Mouse (Mus musculus): ENCODE data around the gene Tenm2. TPM values are rescaled to one million over a fixed set of nuclear protein-coding genes. Genes with fewer than 3 reads are reported as not detected.
A peak's percentile ranks its signal among the peaks of the same experiment; 100 is the strongest.

Gene Tenm2
- polyA plus RNA-seq, 1 experiment from 2014 or later, result 0.95 TPM

DNA sequence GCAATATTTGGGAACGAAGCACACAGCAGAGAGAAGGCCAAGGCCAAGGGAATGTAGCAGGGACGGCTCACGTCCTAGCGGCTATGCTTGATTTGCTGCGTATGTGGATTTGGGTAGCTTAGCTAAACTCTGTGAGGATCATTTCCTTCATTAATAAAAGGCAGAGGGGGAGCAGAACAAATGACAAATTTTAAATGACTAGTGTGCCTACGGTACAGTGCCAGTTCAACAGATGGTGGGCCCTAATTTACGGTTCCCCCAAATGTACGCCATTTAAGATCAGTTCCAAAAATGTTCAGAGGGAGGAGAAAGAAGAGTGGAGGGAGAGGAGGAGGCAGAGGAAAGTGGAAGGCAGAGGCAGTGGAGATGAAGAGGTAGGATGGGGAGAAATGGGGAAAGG lies 873.2 kb downstream of the Tenm2 start:
- WGBS, result 79% methylated on average over 8 of the region's 8 CpGs
- Histone ChIP-seq H3K36me3 (ENCODE audit: control insufficient read depth, insufficient read depth, low read length) (no peaks in the 10 kb centered on the region), H3K4me3 (ENCODE audit: low read length) (no peak overlapping the region), H3K4me1 (ENCODE audit: control insufficient read depth, insufficient read depth, low read length) (no peaks in the 10 kb centered on the region), H3K27me3 (ENCODE audit: control insufficient read depth, insufficient read depth, low read length) (no peaks in the 10 kb centered on the region), H3K9me3 (ENCODE audit: control insufficient read depth, low read length) (no peaks in the 10 kb centered on the region), H3K27ac (ENCODE audit: low read depth, low read length) (no peak overlapping the region), H3K9ac (ENCODE audit: low read depth, low read length) (no peak overlapping the region), H3K4me2 (replicated peaks; ENCODE audit: low read depth, low read length) (no peak overlapping the region)
- no peak for ATAC-seq (ENCODE audit: low FRiP score, low TSS enrichment)

DNA sequence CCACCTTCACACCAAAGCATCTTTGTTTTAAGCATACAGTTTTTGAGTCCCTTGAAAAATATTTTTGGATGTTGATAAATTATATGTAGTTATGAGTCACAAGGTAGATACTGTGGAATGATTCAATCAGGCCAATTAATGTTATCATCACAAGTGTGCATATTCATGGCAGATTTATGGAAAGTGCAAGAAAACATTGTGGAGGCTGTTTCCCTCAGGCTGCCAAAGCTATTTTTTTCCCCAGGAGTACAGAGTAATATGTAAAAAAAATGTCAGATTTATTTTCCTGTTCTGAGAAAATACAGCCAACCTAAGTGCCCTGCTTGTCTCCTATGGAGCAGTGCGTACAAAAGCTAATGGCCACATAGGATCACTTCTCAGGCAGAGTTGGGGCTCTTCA lies 882.5 kb downstream of the Tenm2 start:
- no peak for ATAC-seq (ENCODE audit: low FRiP score, low TSS enrichment)
- WGBS, result 62% methylated on average over 1 of the region's 1 CpGs
- Histone ChIP-seq H3K4me1 (ENCODE audit: control insufficient read depth, insufficient read depth, low read length) (no peaks in the 10 kb centered on the region), H3K27me3 (ENCODE audit: control insufficient read depth, insufficient read depth, low read length) (no peaks in the 10 kb centered on the region), H3K27ac (ENCODE audit: low read depth, low read length) (no peak overlapping the region), H3K4me2 (replicated peaks; ENCODE audit: low read depth, low read length) (no peak overlapping the region), H3K4me3 (ENCODE audit: low read length) (no peak overlapping the region), H3K9ac (ENCODE audit: low read depth, low read length) (no peak overlapping the region), H3K36me3 (ENCODE audit: control insufficient read depth, insufficient read depth, low read length) (no peaks in the 10 kb centered on the region), H3K9me3 (ENCODE audit: control insufficient read depth, low read length) (no peaks in the 10 kb centered on the region)

DNA sequence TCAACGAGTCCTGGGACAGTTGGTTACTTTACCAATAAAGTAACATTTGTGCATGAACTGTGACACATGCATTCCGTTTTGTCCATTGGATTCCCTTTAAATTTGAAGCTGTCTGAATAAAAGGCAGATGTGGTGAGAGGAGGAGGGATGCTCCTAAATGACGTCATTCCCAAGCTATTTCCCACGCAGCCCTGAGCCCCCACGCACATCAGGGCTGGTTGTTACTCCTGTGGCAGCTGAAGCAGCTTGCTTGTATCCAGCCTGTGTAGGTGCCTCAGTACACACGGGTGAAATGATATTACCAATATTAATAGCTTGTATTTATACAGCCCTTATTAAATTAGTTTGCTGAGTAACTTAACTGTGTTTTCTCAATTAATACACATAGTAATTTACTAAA lies 884.0 kb downstream of the Tenm2 start:
- Histone ChIP-seq H3K9ac (ENCODE audit: low read depth, low read length) (no peak overlapping the region), H3K9me3 (ENCODE audit: control insufficient read depth, low read length) (no peaks in the 10 kb centered on the region), H3K4me3 (ENCODE audit: low read length) (no peak overlapping the region), H3K4me2 (replicated peaks; ENCODE audit: low read depth, low read length) (no peak overlapping the region), H3K27ac (ENCODE audit: low read depth, low read length) (no peak overlapping the region), H3K36me3 (ENCODE audit: control insufficient read depth, insufficient read depth, low read length) (no peaks in the 10 kb centered on the region), H3K27me3 (ENCODE audit: control insufficient read depth, insufficient read depth, low read length) (no peaks in the 10 kb centered on the region), H3K4me1 (ENCODE audit: control insufficient read depth, insufficient read depth, low read length) (no peaks in the 10 kb centered on the region)
- no peak for ATAC-seq (ENCODE audit: low FRiP score, low TSS enrichment)
- WGBS, result 42% methylated on average over 6 of the region's 6 CpGs

DNA sequence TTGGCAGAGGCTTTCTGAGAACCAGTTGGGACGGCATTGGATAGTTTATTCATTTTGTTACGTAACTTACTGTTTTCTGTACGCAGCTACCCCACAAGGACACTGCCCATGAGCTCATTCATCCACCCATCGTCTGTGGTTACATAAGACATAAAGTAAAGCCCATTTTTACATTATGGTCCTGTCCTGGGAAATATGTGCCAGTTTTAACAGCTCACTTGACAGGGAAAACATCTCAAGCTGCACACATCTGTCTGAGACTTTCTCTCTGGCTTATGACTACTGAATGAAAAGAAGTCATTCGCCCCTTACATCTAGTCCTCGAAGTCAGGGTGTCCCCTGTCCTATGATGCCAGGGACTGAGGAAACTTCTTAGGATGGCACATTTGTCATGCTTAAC lies 884.4 kb downstream of the Tenm2 start:
- 89% methylated on average over 6 of the region's 6 CpGs for WGBS
- H3K9ac ChIP-seq (ENCODE audit: low read depth, low read length), result no peak overlapping the region
- no peaks in the 10 kb centered on the region for H3K36me3 ChIP-seq (ENCODE audit: control insufficient read depth, insufficient read depth, low read length)
- no peak overlapping the region for H3K27ac ChIP-seq (ENCODE audit: low read depth, low read length)
- no peaks in the 10 kb centered on the region for H3K27me3 ChIP-seq (ENCODE audit: control insufficient read depth, insufficient read depth, low read length)
- no peaks in the 10 kb centered on the region for H3K9me3 ChIP-seq (ENCODE audit: control insufficient read depth, low read length)
- H3K4me2 ChIP-seq (replicated peaks; ENCODE audit: low read depth, low read length), result no peak overlapping the region
- no peak overlapping the region for H3K4me3 ChIP-seq (ENCODE audit: low read length)
- no peaks in the 10 kb centered on the region for H3K4me1 ChIP-seq (ENCODE audit: control insufficient read depth, insufficient read depth, low read length)
- ATAC-seq (ENCODE audit: low FRiP score, low TSS enrichment), result no peak

DNA sequence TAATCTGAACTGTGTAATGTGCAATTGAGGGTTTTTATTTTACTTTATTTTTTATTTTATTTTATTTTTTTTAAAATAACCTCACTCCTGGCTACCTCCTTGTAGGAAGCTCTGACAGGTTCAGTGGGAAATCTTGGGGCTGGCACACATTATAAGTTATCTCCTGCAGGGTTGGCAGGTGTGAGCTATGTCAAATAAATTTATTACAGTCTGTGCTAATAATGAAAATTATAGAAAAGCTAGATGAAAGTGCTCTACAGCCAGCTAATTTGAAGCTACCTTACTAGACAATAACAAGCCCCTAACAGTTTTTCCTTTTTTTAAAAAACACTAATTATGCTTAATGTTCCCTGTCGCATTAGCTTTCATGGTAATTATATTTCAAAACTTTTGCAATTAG lies 885.5 kb downstream of the Tenm2 start:
- H3K4me1 ChIP-seq (ENCODE audit: control insufficient read depth, insufficient read depth, low read length), result no peaks in the 10 kb centered on the region
- H3K9me3 ChIP-seq (ENCODE audit: control insufficient read depth, low read length), result no peaks in the 10 kb centered on the region
- no peak overlapping the region for H3K4me2 ChIP-seq (replicated peaks; ENCODE audit: low read depth, low read length)
- ATAC-seq (ENCODE audit: low FRiP score, low TSS enrichment), result no peak
- H3K9ac ChIP-seq (ENCODE audit: low read depth, low read length), result no peak overlapping the region
- H3K27me3 ChIP-seq (ENCODE audit: control insufficient read depth, insufficient read depth, low read length), result no peaks in the 10 kb centered on the region
- no peak overlapping the region for H3K4me3 ChIP-seq (ENCODE audit: low read length)
- no peak overlapping the region for H3K27ac ChIP-seq (ENCODE audit: low read depth, low read length)
- H3K36me3 ChIP-seq (ENCODE audit: control insufficient read depth, insufficient read depth, low read length), result no peaks in the 10 kb centered on the region
- 88% methylated on average over 1 of the region's 1 CpGs for WGBS

DNA sequence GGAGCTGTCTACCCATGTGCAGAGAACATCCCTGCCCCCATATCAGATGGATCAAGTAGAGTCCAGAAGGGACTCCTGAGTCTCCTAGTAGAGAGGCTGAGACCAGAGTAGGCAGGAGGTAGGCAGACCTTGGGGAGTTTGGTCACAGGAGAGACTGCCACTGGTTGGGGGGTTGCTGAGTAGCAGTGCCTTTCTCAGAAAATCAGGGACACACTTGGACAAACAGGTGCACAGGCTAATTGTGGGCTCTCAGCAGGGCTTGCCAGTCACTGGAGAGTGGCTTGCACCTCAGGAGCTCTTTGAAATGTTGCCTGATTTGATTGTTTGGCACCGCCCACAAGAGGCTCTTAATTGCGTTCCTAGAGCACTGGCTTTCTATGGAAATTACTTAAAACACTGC lies 885.9 kb downstream of the Tenm2 start:
- 0 out of 2 replicates have a peak, but pooled peaks have one; percentile 16 for ATAC-seq (ENCODE audit: low FRiP score, low TSS enrichment)
- H3K27ac ChIP-seq (ENCODE audit: low read depth, low read length), result no peak overlapping the region
- H3K4me2 ChIP-seq (replicated peaks; ENCODE audit: low read depth, low read length), result no peak overlapping the region
- WGBS, result 38% methylated on average over 2 of the region's 2 CpGs
- H3K4me1 ChIP-seq (ENCODE audit: control insufficient read depth, insufficient read depth, low read length), result no peaks in the 10 kb centered on the region
- H3K36me3 ChIP-seq (ENCODE audit: control insufficient read depth, insufficient read depth, low read length), result no peaks in the 10 kb centered on the region
- H3K9me3 ChIP-seq (ENCODE audit: control insufficient read depth, low read length), result no peaks in the 10 kb centered on the region
- H3K27me3 ChIP-seq (ENCODE audit: control insufficient read depth, insufficient read depth, low read length), result no peaks in the 10 kb centered on the region
- no peak overlapping the region for H3K4me3 ChIP-seq (ENCODE audit: low read length)
- H3K9ac ChIP-seq (ENCODE audit: low read depth, low read length), result no peak overlapping the region

DNA sequence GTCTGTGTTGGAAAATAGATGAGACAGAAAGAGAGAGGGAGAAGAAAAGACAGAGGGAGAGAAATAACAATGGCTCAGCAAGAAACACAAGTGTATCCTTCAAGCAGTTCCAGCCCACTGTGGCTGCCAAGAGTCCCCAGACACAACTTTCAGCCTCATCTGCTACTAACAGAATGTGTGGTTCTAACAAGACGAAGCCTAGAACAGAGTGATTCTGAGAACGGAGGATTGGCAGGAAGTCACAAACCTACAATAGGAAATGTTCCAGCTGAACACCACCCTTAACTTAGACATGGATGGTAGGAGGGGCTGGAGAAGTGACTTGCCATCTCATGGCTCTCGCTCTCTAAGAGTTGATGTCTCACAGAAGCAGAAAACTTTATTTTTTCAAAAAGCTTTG lies 894.0 kb downstream of the Tenm2 start:
- no peaks in the 10 kb centered on the region for H3K4me1 ChIP-seq (ENCODE audit: control insufficient read depth, insufficient read depth, low read length)
- 86% methylated on average over 3 of the region's 3 CpGs for WGBS

DNA sequence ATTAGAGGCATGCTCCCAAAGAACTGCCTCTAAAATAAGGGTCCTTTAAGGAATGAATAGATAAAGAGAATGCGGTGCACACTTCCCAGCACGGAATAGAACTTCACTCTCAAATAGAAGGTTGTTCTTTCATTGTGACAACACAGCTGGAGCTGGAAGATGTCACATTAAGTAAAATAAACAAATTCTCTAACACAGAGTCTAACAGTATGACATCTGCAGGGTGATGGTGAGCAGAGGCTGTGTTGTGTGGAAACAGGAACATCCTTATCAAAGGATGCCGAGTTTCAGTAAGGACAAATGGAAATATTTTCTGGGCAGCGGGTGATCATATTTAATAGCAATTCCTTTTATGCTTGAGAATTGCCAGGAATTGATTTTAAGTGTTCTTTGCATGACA lies 897.3 kb downstream of the Tenm2 start:
- no peak for ATAC-seq (ENCODE audit: low FRiP score, low TSS enrichment)
- no peak overlapping the region for H3K27ac ChIP-seq (ENCODE audit: low read depth, low read length)
- H3K4me2 ChIP-seq (replicated peaks; ENCODE audit: low read depth, low read length), result no peak overlapping the region
- 89% methylated on average over 4 of the region's 4 CpGs for WGBS
- no peaks in the 10 kb centered on the region for H3K36me3 ChIP-seq (ENCODE audit: control insufficient read depth, insufficient read depth, low read length)
- no peaks in the 10 kb centered on the region for H3K4me1 ChIP-seq (ENCODE audit: control insufficient read depth, insufficient read depth, low read length)
- no peak overlapping the region for H3K9ac ChIP-seq (ENCODE audit: low read depth, low read length)
- no peaks in the 10 kb centered on the region for H3K27me3 ChIP-seq (ENCODE audit: control insufficient read depth, insufficient read depth, low read length)
- no peaks in the 10 kb centered on the region for H3K9me3 ChIP-seq (ENCODE audit: control insufficient read depth, low read length)
- no peak overlapping the region for H3K4me3 ChIP-seq (ENCODE audit: low read length)

More for the DNA sequence above, 894.0 kb downstream of the Tenm2 start:
- no peaks in the 10 kb centered on the region for H3K36me3 ChIP-seq (ENCODE audit: control insufficient read depth, insufficient read depth, low read length)
- no peak overlapping the region for H3K9ac ChIP-seq (ENCODE audit: low read depth, low read length)
- no peak overlapping the region for H3K4me3 ChIP-seq (ENCODE audit: low read length)
- no peak for ATAC-seq (ENCODE audit: low FRiP score, low TSS enrichment)
- no peaks in the 10 kb centered on the region for H3K9me3 ChIP-seq (ENCODE audit: control insufficient read depth, low read length)
- no peaks in the 10 kb centered on the region for H3K27me3 ChIP-seq (ENCODE audit: control insufficient read depth, insufficient read depth, low read length)
- no peak overlapping the region for H3K27ac ChIP-seq (ENCODE audit: low read depth, low read length)
- no peak overlapping the region for H3K4me2 ChIP-seq (replicated peaks; ENCODE audit: low read depth, low read length)

DNA sequence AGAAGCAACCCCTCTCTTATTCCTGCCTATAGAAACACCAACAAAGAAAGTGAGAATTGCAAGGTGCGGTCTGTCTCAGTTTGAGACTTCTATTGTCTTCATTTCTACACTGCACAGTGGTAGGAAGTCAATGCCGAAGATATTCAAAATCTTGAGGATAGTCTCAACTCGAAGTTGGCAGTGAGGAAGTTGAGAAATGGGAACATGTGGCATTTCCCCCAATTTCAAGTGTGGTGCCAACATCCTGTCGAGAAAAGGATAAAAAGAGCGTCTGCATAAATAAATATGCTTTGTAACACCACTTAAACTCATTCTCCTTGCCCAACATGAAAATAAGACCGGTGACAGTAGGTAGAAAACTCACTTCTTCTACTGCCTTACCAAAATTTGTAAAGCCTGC lies 898.7 kb downstream of the Tenm2 start:
- no peaks in the 10 kb centered on the region for H3K4me1 ChIP-seq (ENCODE audit: control insufficient read depth, insufficient read depth, low read length)
- H3K36me3 ChIP-seq (ENCODE audit: control insufficient read depth, insufficient read depth, low read length), result no peaks in the 10 kb centered on the region
- H3K27ac ChIP-seq (ENCODE audit: low read depth, low read length), result no peak overlapping the region
- H3K27me3 ChIP-seq (ENCODE audit: control insufficient read depth, insufficient read depth, low read length), result no peaks in the 10 kb centered on the region
- no peak overlapping the region for H3K9ac ChIP-seq (ENCODE audit: low read depth, low read length)
- H3K4me3 ChIP-seq (ENCODE audit: low read length), result no peak overlapping the region
- H3K4me2 ChIP-seq (replicated peaks; ENCODE audit: low read depth, low read length), result no peak overlapping the region
- H3K9me3 ChIP-seq (ENCODE audit: control insufficient read depth, low read length), result no peaks in the 10 kb centered on the region
- ATAC-seq (ENCODE audit: low FRiP score, low TSS enrichment), result no peak
- WGBS, result 92% methylated on average over 6 of the region's 6 CpGs

DNA sequence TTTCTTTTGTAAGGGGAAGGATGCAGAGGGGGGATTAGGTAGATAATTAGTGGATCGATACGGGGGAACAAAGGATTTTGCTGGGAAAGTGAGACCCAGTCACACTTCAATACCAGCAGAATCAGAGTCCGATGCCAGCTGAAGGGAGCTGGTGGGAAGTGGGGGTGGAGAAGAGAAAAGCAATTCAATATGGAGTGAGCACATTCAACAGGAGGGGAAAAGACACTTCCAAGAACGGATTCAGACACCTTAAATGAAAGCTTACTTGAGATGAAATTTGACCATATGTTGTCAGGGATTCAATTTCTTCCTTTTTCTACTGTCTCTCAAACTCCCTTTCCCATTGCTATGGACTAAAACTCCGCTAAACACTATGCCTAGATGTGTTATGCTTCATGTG lies 900.6 kb downstream of the Tenm2 start:
- Histone ChIP-seq H3K4me3 (ENCODE audit: low read length) (no peak overlapping the region), H3K36me3 (ENCODE audit: control insufficient read depth, insufficient read depth, low read length) (no peaks in the 10 kb centered on the region), H3K27ac (ENCODE audit: low read depth, low read length) (no peak overlapping the region), H3K9me3 (ENCODE audit: control insufficient read depth, low read length) (no peaks in the 10 kb centered on the region), H3K27me3 (ENCODE audit: control insufficient read depth, insufficient read depth, low read length) (no peaks in the 10 kb centered on the region), H3K4me2 (replicated peaks; ENCODE audit: low read depth, low read length) (no peak overlapping the region), H3K9ac (ENCODE audit: low read depth, low read length) (no peak overlapping the region), H3K4me1 (ENCODE audit: control insufficient read depth, insufficient read depth, low read length) (no peaks in the 10 kb centered on the region)
- no peak for ATAC-seq (ENCODE audit: low FRiP score, low TSS enrichment)
- 60% methylated on average over 5 of the region's 5 CpGs for WGBS
